Mouse (Mus musculus): ENCODE measurements around the gene Gys2.

- TF ChIP-seq CTCF (IDR thresholded peaks at IDR 0.05; ENCODE audit: insufficient read depth, low read length) (no peak), POLR2A (IDR thresholded peaks at IDR 0.05; ENCODE audit: borderline replicate concordance, extremely low read depth, low read depth, low read length) (no peak)
These were observed 35.8 kb upstream of the Gys2 start for GRCm38 (mm10) chr6:142508663-142509062.
